Mouse (Mus musculus): ENCODE measurements at regions not wholly inside any gene's neighbourhood (a gene's known extent, or its start where the extent isn't known, plus 50 kb on each side); places are given as distances from the start of the nearest gene placed in this dataset.

- DNase-seq (ENCODE audit: low spot score in 2 of 2) = no peak
These were observed 142.5 kb upstream of the A230072I06Rik start for GRCm38 (mm10) chr8:12136178-12136455.

GRCm38 (mm10) chr8:12137496-12137895 lies 141.1 kb upstream of the A230072I06Rik start:
- no peak for DNase-seq (ENCODE audit: low spot score in 2 of 2)

DNA sequence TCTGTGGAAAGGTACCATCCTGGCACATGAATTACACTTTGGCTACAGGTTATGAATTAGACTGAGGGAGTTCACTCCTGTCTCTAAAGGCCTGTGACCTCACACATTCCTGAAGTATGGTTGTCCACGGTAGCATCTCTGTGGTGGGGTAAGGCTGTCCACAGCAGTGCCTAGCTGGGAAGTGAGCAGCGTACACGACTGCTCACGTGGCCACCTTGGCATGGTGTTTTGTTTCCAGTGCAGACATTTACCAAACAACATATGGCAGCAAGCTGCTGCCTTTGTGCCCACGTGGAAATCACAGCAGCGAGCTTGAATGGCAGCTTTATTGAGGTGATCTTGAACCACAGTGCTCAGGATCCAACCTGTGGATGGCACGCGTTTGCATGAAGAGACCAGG lies 140.7 kb upstream of the A230072I06Rik start:
- no peak for DNase-seq (ENCODE audit: low spot score in 2 of 2)

DNA sequence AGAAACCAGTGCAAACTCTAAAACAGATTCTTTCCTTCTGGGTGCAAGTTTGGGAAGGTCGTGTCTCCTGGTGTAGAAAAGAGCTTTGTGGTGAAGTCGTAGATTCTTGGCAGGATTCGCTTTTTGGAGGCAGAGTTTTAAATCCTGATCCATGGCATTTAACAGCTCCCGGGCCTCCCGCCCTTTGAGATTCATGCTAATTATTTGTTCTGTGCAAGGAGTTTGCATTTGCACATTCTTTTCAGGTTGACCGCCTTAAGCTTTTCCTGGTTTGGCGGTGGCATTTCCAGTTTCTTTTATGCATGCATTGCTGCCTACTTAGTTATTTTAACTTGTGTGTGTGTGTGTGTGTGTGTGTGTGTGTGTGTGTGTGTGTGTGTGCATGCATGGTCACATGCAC lies 126.9 kb upstream of the A230072I06Rik start:
- no peak for DNase-seq (ENCODE audit: low spot score in 2 of 2)

DNA sequence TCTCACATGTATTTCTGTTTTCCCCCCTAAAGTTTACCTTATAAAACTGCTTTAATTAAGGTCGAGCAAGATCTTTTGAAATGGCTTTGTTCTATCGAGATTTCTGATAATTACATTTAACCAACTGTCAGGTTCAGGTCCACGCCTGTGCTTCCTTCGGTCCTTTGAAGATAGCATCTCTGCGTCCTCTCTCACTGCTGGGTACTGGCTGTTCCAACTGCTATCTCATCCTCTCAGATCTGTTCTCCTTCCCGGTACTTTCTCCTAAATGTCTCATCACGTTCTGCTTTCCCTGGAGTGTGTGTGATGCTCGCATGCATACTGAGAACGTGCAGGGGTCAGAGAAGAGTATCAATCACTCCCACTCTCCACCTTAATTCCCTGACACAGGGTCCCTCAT lies 125.8 kb upstream of the A230072I06Rik start:
- no peak for DNase-seq (ENCODE audit: low spot score in 2 of 2)

DNA sequence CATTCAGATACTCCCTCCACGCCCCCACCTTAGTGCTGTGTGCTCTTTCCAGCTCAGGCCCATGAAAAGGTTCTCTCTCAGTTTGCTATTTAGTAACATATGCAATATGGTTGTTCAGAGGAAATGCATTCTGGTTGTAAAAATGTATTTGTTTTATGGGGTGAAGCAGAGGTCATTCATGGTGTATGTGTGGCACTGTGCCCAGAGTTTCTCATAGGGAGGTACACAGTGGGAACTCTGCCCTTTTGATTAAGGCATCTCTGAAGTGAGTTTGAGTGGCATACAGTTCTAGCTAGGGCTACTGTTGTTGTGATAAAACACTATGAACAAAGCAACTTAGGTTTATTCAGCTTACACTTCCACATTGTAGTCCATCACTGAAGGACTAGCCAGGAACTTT lies 121.7 kb upstream of the A230072I06Rik start:
- DNase-seq (ENCODE audit: low spot score in 2 of 2) = no peak

- no peak for DNase-seq (ENCODE audit: low spot score in 2 of 2)
These were observed 120.4 kb upstream of the A230072I06Rik start for GRCm38 (mm10) chr8:12158188-12158587.

GRCm38 (mm10) chr8:12162921-12163705 lies 115.5 kb upstream of the A230072I06Rik start:
- no peak for DNase-seq (ENCODE audit: low spot score in 2 of 2)

GRCm38 (mm10) chr8:12165487-12166152 lies 113.0 kb upstream of the A230072I06Rik start:
- no peak for DNase-seq (ENCODE audit: low spot score in 2 of 2)

- DNase-seq (ENCODE audit: low spot score in 2 of 2) = no peak
These were observed 106.8 kb upstream of the A230072I06Rik start for GRCm38 (mm10) chr8:12171788-12172187.

- DNase-seq (ENCODE audit: low spot score in 2 of 2) = no peak
These were observed 103.1 kb upstream of the A230072I06Rik start for GRCm38 (mm10) chr8:12175496-12175895.

DNA sequence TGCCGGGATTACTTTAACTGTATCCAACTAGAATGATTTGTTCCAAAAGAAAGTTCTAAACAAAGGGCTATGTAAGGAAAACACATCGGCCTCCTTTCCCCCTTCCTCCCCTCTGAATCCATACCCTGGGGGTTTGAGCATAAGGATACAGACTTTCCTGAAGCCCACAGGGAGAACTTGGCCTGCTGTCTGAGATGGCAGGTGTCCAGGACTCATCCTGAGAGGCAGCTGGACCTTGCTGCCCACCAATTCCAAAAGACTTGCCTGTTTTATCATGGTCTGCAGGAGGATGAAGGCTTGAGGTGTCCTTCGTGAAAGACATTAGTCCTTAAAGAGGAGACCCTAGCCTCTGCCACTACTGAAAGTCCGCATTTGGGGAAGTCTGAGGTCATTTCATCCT lies 94.0 kb upstream of the A230072I06Rik start:
- DNase-seq (ENCODE audit: low spot score in 2 of 2) = no peak

GRCm38 (mm10) chr8:12187366-12187765 lies 91.3 kb upstream of the A230072I06Rik start:
- no peak for DNase-seq (ENCODE audit: low spot score in 2 of 2)

DNA sequence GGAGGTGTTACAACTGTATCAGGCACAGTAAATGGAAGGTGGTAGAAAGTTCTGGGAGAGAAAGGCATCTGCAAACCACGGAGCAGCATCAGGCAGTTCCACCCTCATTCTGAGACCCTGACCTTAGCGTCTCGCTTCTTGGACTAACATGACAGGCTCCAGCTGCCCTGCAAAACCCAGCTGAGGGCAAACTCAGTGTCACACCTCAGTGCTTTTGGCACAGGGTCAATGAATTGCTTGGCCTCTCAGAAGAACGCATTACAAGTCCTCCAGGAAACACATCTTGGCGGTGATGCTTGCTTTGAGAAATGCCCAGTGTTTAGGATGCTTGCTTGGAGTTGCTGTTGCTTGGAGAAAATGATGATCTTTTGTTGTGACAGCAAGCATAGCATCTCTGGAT lies 90.2 kb upstream of the A230072I06Rik start:
- no peak for DNase-seq (ENCODE audit: low spot score in 2 of 2)

GRCm38 (mm10) chr8:12188960-12189359 lies 89.7 kb upstream of the A230072I06Rik start:
- DNase-seq (ENCODE audit: low spot score in 2 of 2) = no peak

- no peak for DNase-seq (ENCODE audit: low spot score in 2 of 2)
These were observed 86.6 kb upstream of the A230072I06Rik start for GRCm38 (mm10) chr8:12192006-12192405.

DNA sequence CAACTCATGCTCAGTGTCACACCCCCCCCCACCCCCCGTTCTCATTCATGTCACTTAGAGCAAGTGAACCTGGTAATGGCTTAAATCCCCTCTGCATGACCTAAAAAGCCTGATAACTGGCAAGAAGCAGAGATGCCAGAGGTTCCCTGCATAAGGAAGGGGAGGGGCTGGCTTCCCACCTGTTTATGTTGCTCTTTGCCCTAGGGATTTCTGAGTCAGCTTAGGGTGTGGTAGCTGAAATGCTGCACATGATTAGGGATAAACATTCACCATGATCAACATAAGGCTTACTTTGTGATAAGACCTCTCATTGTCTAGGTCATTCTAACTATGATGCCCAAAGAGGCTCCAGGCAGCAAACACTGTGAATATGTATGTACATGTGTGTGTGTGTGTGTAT lies 72.7 kb upstream of the A230072I06Rik start:
- DNase-seq (ENCODE audit: low spot score in 2 of 2) = no peak

DNA sequence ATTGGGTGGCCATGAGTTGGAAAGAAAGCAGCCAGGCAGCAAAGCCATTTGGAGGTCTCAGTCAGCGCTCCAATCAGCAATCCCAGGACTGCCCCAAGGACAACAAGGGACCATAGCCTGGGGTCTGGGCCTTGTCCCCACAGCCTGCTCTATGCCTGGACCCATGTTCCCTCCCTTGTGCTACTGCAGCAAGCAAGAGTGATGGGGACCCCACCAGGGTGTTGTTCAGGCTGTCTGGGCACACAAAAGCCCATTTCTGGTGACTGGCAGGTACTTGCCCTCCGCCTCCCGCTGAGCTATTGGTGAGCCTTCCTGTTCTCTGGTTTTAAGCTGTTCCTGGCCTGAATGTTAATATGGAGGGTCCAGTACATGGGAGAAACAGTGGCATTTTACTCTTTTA lies 71.2 kb upstream of the A230072I06Rik start:
- no peak for DNase-seq (ENCODE audit: low spot score in 2 of 2)

GRCm38 (mm10) chr8:12213774-12214173 lies 64.8 kb upstream of the A230072I06Rik start:
- no peak for DNase-seq (ENCODE audit: low spot score in 2 of 2)

- DNase-seq (ENCODE audit: low spot score in 2 of 2) = no peak
These were observed 64.2 kb upstream of the A230072I06Rik start for GRCm38 (mm10) chr8:12214205-12215019.

DNA sequence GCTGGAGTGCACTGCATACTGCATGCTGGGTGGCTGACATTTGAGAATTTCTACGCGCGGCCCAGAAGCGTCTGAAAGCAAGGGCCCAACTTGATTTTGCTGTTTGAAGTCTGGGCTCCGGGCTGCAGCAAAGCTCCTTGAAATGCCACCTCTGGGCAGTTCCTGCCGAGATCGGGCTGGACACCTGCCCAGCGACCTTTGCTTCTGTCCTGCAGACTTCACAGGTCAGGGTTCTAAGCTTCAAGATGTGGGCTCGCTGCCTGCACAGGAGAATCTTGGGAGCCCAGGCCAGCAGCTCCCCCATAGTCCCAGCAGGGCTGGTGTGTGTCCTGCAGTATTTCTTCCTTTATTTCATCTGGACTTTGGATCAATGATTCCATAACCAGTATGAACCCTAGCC lies 57.1 kb upstream of the A230072I06Rik start:
- no peak for DNase-seq (ENCODE audit: low spot score in 2 of 2)

DNA sequence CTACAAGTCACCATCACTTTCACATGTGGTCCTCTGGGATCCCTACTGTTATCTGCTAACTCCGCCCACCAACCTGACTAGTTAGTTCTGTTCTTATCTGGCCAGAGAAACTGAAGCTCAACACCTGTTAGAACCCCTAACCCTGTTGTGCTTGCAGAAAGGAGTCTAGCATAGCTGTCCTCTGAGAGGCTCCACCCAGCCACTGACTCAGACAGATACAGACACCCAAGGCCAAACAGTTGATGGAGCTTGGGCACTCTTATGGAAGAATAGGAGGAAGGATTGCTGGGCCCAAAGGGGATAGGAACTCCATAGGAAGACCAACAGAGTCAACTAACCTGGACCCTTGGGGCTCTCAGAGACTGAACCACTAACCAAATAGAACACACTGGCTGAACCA lies 55.2 kb upstream of the A230072I06Rik start:
- DNase-seq (ENCODE audit: low spot score in 2 of 2) = no peak

All from right cerebral cortex, postnatal 36 days (tissue).